Mouse (Mus musculus) T-helper 17 cell (primary cell): Measurements from ENCODE around the gene Plac8.

Experiments
- in situ Hi-C, 2 experiments: fragments of 300-600 bp; cut with MboI, MseI; formaldehyde crosslinking; loops; 1 replicate in 1 of 2; 2 replicates in 1 of 2; pipeline ENCODE4 v1.15.1; 2025; ENCODE audit warnings: high pct_unique_total_duplicates in 2 of 2

The Plac8 gene

GRCm38 (mm10) chr5:100548236-100548635, 23.8 kb downstream of the Plac8 start:
- in situ Hi-C loops, result loop anchor here in 1 of 2 experiments (10.0 kb wide), 1 partner anchor 247 kb away; the partner anchor contains the start of genes Helq and Mrps18c

- in situ Hi-C loops, result loop anchor here in 1 of 2 experiments (10.0 kb wide), 1 partner anchor 248 kb away; the partner anchor contains the start of genes Helq and Mrps18c
These were observed 25.6 kb downstream of the Plac8 start for GRCm38 (mm10) chr5:100546294-100547080.

- in situ Hi-C loops, result no loop called here
These were observed 35.4 kb downstream of the Plac8 start for GRCm38 (mm10) chr5:100536638-100537037.

GRCm38 (mm10) chr5:100535826-100536225, 36.2 kb downstream of the Plac8 start:
- in situ Hi-C loops, result no loop called here

GRCm38 (mm10) chr5:100526164-100526563, 45.9 kb downstream of the Plac8 start:
- in situ Hi-C loops, result no loop called here

GRCm38 (mm10) chr5:100525620-100526019, 46.4 kb downstream of the Plac8 start:
- in situ Hi-C loops, result no loop called here

- in situ Hi-C loops, result no loop called here
These were observed 47.1 kb downstream of the Plac8 start for GRCm38 (mm10) chr5:100524921-100525320.

- in situ Hi-C loops, result no loop called here
These were observed 48.7 kb downstream of the Plac8 start for GRCm38 (mm10) chr5:100523331-100523730.

- in situ Hi-C loops, result no loop called here
These were observed 51.8 kb downstream of the Plac8 start for GRCm38 (mm10) chr5:100520223-100520622.

- in situ Hi-C loops, result loop anchor here (5.0 kb wide), 2 partner anchors 82 to 92 kb away; no protein-coding TSS in a partner anchor
These were observed 53.0 kb downstream of the Plac8 start for GRCm38 (mm10) chr5:100519027-100519411.

GRCm38 (mm10) chr5:100518049-100519026, 53.7 kb downstream of the Plac8 start, which contains the start of gene Cops4:
Gene Cops4, plus strand, starts transcription at chr5:100518309.
- in situ Hi-C loops, result loop anchor here (5.0 kb wide), 2 partner anchors 81 to 91 kb away; no protein-coding TSS in a partner anchor

GRCm38 (mm10) chr5:100512576-100512975, 59.5 kb downstream of the Plac8 start:
- in situ Hi-C loops, result no loop called here

- in situ Hi-C loops, result no loop called here
These were observed 62.8 kb downstream of the Plac8 start for GRCm38 (mm10) chr5:100509247-100509646.
